Mouse (Mus musculus) MEL (cell line): ENCODE measurements at regions not wholly inside any gene's neighbourhood (a gene's known extent, or its start where the extent isn't known, plus 50 kb on each side); places are given as distances from the start of the nearest gene placed in this dataset.

Experiments
- DNase-seq: peaks from one replicate; pipeline ENCODE4 v3.0.0; 2011; ENCODE audit warnings: low read depth, low spot score
- H3K27ac ChIP-seq: 2 replicates; pipeline ENCODE4 v1.5.1; 2012; ENCODE audit warnings: low read depth, mild to moderate bottlenecking, control low read depth, low read length, moderate library complexity; ENCODE audit not compliant: control insufficient read depth
- H3K27me3 ChIP-seq, 2 experiments: fragments of 150-350 bp in 1 of 2; sonication (generic) in 1 of 2; 2 replicates each; pipeline ENCODE4 v1.6.1; 2012; ENCODE audit warnings: low read length in 2 of 2, mild to moderate bottlenecking in 2 of 2, improper control_type of control experiment in 1 of 2, moderate library complexity in 1 of 2; ENCODE audit not compliant: insufficient read depth in 2 of 2, control insufficient read depth in 1 of 2
- H3K36me3 ChIP-seq, 2 experiments: 2 replicates each; pipeline ENCODE4 v1.6.1; 2012 to 2014; ENCODE audit warnings: low read length in 2 of 2, improper control_type of control experiment in 1 of 2, inconsistent platforms in 1 of 2, mild to moderate bottlenecking in 1 of 2; ENCODE audit not compliant: insufficient read depth in 2 of 2, control insufficient read depth in 1 of 2
- H3K4me1 ChIP-seq, 2 experiments: fragments of 150-350 bp in 1 of 2; sonication (generic) in 1 of 2; 2 replicates each; pipeline ENCODE4 v1.6.1; 2012; ENCODE audit warnings: low read length in 2 of 2, improper control_type of control experiment in 1 of 2, mild to moderate bottlenecking in 1 of 2; ENCODE audit not compliant: insufficient read depth in 2 of 2, control insufficient read depth in 1 of 2
- H3K4me3 ChIP-seq, 2 experiments: fragments of 150-350 bp in 1 of 2; sonication (generic) in 1 of 2; 2 replicates each; pipeline ENCODE4 v1.5.1; 2012; ENCODE audit warnings: low read depth in 2 of 2, low read length in 2 of 2, mild to moderate bottlenecking in 2 of 2, moderate library complexity in 2 of 2, control low read depth in 1 of 2, improper control_type of control experiment in 1 of 2; ENCODE audit not compliant: control insufficient read depth in 1 of 2, insufficient read depth in 1 of 2
- H3K79me2 ChIP-seq: 2 replicates; pipeline ENCODE4 v1.6.1; 2012; ENCODE audit warnings: mild to moderate bottlenecking, low read length, moderate library complexity; ENCODE audit not compliant: control insufficient read depth, poor library complexity, insufficient read depth
- H3K9ac ChIP-seq: 2 replicates; pipeline ENCODE4 v1.6.1; 2012; ENCODE audit warnings: low read depth, mild to moderate bottlenecking, control low read depth, low read length, moderate library complexity; ENCODE audit not compliant: control insufficient read depth, poor library complexity, severe bottlenecking
- H3K9me3 ChIP-seq: fragments of 150-350 bp; sonication (generic); replicated peaks from 2 replicates; pipeline ENCODE4 v1.6.1; 2012; ENCODE audit warnings: mild to moderate bottlenecking, low read length, improper control_type of control experiment, moderate library complexity; ENCODE audit not compliant: insufficient read depth
- BHLHE40 ChIP-seq: IDR thresholded peaks from 2 replicates; pipeline ENCODE4 v1.6.1; 2012; ENCODE audit warnings: low read depth, mild to moderate bottlenecking, inconsistent platforms, low read length, improper control_type of control experiment, borderline replicate concordance
- CHD1 ChIP-seq: IDR thresholded peaks from 2 replicates; pipeline ENCODE4 v1.6.1; 2012; ENCODE audit warnings: low read depth, mild to moderate bottlenecking, inconsistent platforms, low read length, improper control_type of control experiment
- CTCF ChIP-seq, 3 experiments: IDR thresholded peaks in 2 of 3; conservative IDR thresholded peaks in 1 of 3; 2 replicates each; pipeline ENCODE4 v1.5.1; 2011 to 2012; ENCODE audit warnings: low read length in 3 of 3, low read depth in 2 of 3, mild to moderate bottlenecking in 2 of 3, improper control_type of control experiment in 1 of 3, inconsistent platforms in 1 of 3, mixed read lengths in 1 of 3, moderate library complexity in 1 of 3; ENCODE audit not compliant: control insufficient read depth in 1 of 3, insufficient read depth in 1 of 3, poor library complexity in 1 of 3, severe bottlenecking in 1 of 3
- ELF1 ChIP-seq: IDR thresholded peaks from 2 replicates; pipeline ENCODE4 v1.6.1; 2014; ENCODE audit warnings: low read depth, mild to moderate bottlenecking, inconsistent platforms, low read length, improper control_type of control experiment, moderate library complexity
- EP300 ChIP-seq, 2 experiments: IDR thresholded peaks; 2 replicates each; pipeline ENCODE4 v1.6.1; 2011; ENCODE audit warnings: improper control_type of control experiment in 2 of 2, low read length in 2 of 2, low read depth in 1 of 2, mild to moderate bottlenecking in 1 of 2
- ETS1 ChIP-seq: IDR thresholded peaks from 2 replicates; pipeline ENCODE4 v1.6.1; 2012; ENCODE audit warnings: low read depth, mild to moderate bottlenecking, inconsistent platforms, low read length, improper control_type of control experiment, moderate library complexity
- GABPA ChIP-seq: IDR thresholded peaks from 2 replicates; pipeline ENCODE4 v1.6.1; 2012; ENCODE audit warnings: low read depth, mild to moderate bottlenecking, inconsistent platforms, low read length, improper control_type of control experiment, moderate library complexity
- HCFC1 ChIP-seq: IDR thresholded peaks from 2 replicates; pipeline ENCODE4 v1.6.1; 2012; ENCODE audit warnings: low read depth, mild to moderate bottlenecking, inconsistent platforms, low read length, improper control_type of control experiment, moderate library complexity
- MAFK ChIP-seq: IDR thresholded peaks from 2 replicates; pipeline ENCODE4 v1.6.1; 2011; ENCODE audit warnings: low read depth, mild to moderate bottlenecking, low read length, improper control_type of control experiment, borderline replicate concordance
- MAZ ChIP-seq: IDR thresholded peaks from 2 replicates; pipeline ENCODE4 v1.6.1; 2012; ENCODE audit warnings: low read depth, mild to moderate bottlenecking, inconsistent platforms, low read length, improper control_type of control experiment
- MEF2A ChIP-seq: IDR thresholded peaks from 2 replicates; pipeline ENCODE4 v1.6.1; 2014; ENCODE audit warnings: low read depth, mild to moderate bottlenecking, inconsistent platforms, low read length, improper control_type of control experiment; ENCODE audit not compliant: poor library complexity, insufficient replicate concordance, severe bottlenecking; ENCODE audit errors: extremely low read depth
- MYB ChIP-seq: IDR thresholded peaks from 2 replicates; pipeline ENCODE4 v1.6.1; 2011; ENCODE audit warnings: mild to moderate bottlenecking, low read depth, low read length, improper control_type of control experiment
- POLR2A ChIP-seq, 2 experiments: IDR thresholded peaks; 2 replicates each; pipeline ENCODE4 v1.6.1; 2011 to 2012; ENCODE audit warnings: low read length in 2 of 2, mild to moderate bottlenecking in 2 of 2, control low read depth in 1 of 2, improper control_type of control experiment in 1 of 2, low read depth in 1 of 2, moderate library complexity in 1 of 2; ENCODE audit not compliant: control insufficient read depth in 1 of 2, insufficient read depth in 1 of 2, poor library complexity in 1 of 2
- POLR2AphosphoS5 ChIP-seq: IDR thresholded peaks from 2 replicates; pipeline ENCODE4 v1.6.1; 2012; ENCODE audit warnings: low read depth, borderline replicate concordance, mild to moderate bottlenecking, inconsistent platforms, low read length, moderate library complexity, mixed read lengths
- RAD21 ChIP-seq: IDR thresholded peaks from 2 replicates; pipeline ENCODE4 v1.6.1; 2011; ENCODE audit warnings: mild to moderate bottlenecking, low read depth, low read length, improper control_type of control experiment
- SIN3A ChIP-seq: IDR thresholded peaks from 2 replicates; pipeline ENCODE4 v1.6.1; 2012; ENCODE audit warnings: low read length, improper control_type of control experiment, inconsistent platforms
- SMC3 ChIP-seq: IDR thresholded peaks from 2 replicates; pipeline ENCODE4 v1.6.1; 2011; ENCODE audit warnings: low read depth, low read length, improper control_type of control experiment
- TAL1 ChIP-seq: IDR thresholded peaks from 2 replicates; pipeline ENCODE4 v1.6.1; 2012; ENCODE audit warnings: mild to moderate bottlenecking, inconsistent platforms, low read length, moderate library complexity, mixed read lengths
- TCF12 ChIP-seq: IDR thresholded peaks from 2 replicates; pipeline ENCODE4 v1.6.1; 2014; ENCODE audit warnings: low read depth, mild to moderate bottlenecking, inconsistent platforms, low read length, improper control_type of control experiment, moderate library complexity
- ZC3H11A ChIP-seq: IDR thresholded peaks from 2 replicates; pipeline ENCODE4 v1.6.1; 2012; ENCODE audit warnings: low read depth, mild to moderate bottlenecking, inconsistent platforms, low read length, improper control_type of control experiment
- ZKSCAN1 ChIP-seq: IDR thresholded peaks from 2 replicates; pipeline ENCODE4 v1.6.1; 2012; ENCODE audit warnings: low read depth, mild to moderate bottlenecking, inconsistent platforms, low read length, improper control_type of control experiment, moderate library complexity
- ZMIZ1 ChIP-seq: IDR thresholded peaks from 2 replicates; pipeline ENCODE4 v1.6.1; 2012; ENCODE audit warnings: low read depth, mild to moderate bottlenecking, inconsistent platforms, low read length, improper control_type of control experiment, moderate library complexity
- ZNF384 ChIP-seq: IDR thresholded peaks from 2 replicates; pipeline ENCODE4 v1.6.1; 2012; ENCODE audit warnings: low read depth, mild to moderate bottlenecking, inconsistent platforms, low read length, improper control_type of control experiment

GRCm38 (mm10) chr3:132022032-132022431, 63.1 kb upstream of the Dkk2 start:
- H3K9ac ChIP-seq, result no peak overlapping the region
- H3K79me2 ChIP-seq, result no peaks in the 10 kb centered on the region
- no peaks in the 10 kb centered on the region for H3K36me3 ChIP-seq
- H3K4me1 ChIP-seq, result no peaks in the 10 kb centered on the region
- no peak for DNase-seq
- no peak for TF ChIP-seq HCFC1
- TF ChIP-seq POLR2AphosphoS5, result no peak
- TF ChIP-seq TCF12, result no peak
- no peak for TF ChIP-seq TAL1
- TF ChIP-seq MYB, result no peak
- TF ChIP-seq CHD1, result no peak
- no peak for TF ChIP-seq EP300 (IDR thresholded peaks at IDR 0.05; ENCODE audit: low read depth in 1 of 2, low read length in 2 of 2)
- no peak for TF ChIP-seq POLR2A (IDR thresholded peaks at IDR 0.05; ENCODE audit: control insufficient read depth in 1 of 2, insufficient read depth in 1 of 2, low read depth in 1 of 2, low read length in 2 of 2, poor library complexity in 1 of 2)
- no peak for TF ChIP-seq SMC3
- TF ChIP-seq SIN3A, result no peak
- H3K27me3 ChIP-seq, result no peaks in the 10 kb centered on the region
- no peak overlapping the region for H3K4me3 ChIP-seq
- no peaks in the 10 kb centered on the region for H3K9me3 ChIP-seq
- no peak overlapping the region for H3K27ac ChIP-seq

GRCm38 (mm10) chr3:132023342-132023741, 61.8 kb upstream of the Dkk2 start:
- no peak for DNase-seq
- Histone ChIP-seq H3K9ac (no peak overlapping the region), H3K27ac (no peak overlapping the region), H3K4me3 (no peak overlapping the region), H3K36me3 (no peaks in the 10 kb centered on the region), H3K79me2 (no peaks in the 10 kb centered on the region), H3K27me3 (no peaks in the 10 kb centered on the region), H3K4me1 (no peaks in the 10 kb centered on the region), H3K9me3 (no peaks in the 10 kb centered on the region)
- TF ChIP-seq MAFK (no peak), GABPA (no peak), ELF1 (no peak), SIN3A (no peak), EP300 (IDR thresholded peaks at IDR 0.05; ENCODE audit: low read depth in 1 of 2, low read length in 2 of 2) (no peak), RAD21 (no peak), MEF2A (no peak), CHD1 (no peak), TAL1 (no peak)
- TF ChIP-seq, all 39 proteins: peak for 0

- H3K36me3 ChIP-seq, result no peaks in the 10 kb centered on the region
- H3K4me1 ChIP-seq, result no peaks in the 10 kb centered on the region
- TF ChIP-seq ZNF384 (no peak), CTCF (IDR thresholded peaks at IDR 0.05 in 2 of 3, conservative IDR thresholded peaks at IDR 0.05 in 1 of 3; ENCODE audit: control insufficient read depth in 1 of 3, insufficient read depth in 1 of 3, low read depth in 2 of 3, low read length in 3 of 3, poor library complexity in 1 of 3, severe bottlenecking in 1 of 3) (no peak), ZC3H11A (no peak), GABPA (no peak), CHD1 (no peak), MYB (no peak), ETS1 (no peak), EP300 (IDR thresholded peaks at IDR 0.05; ENCODE audit: low read depth in 1 of 2, low read length in 2 of 2) (no peak), ZKSCAN1 (no peak), MAZ (no peak), RAD21 (no peak), ZMIZ1 (no peak), SMC3 (no peak), BHLHE40 (no peak), HCFC1 (no peak)
- no peaks in the 10 kb centered on the region for H3K9me3 ChIP-seq
- no peak for DNase-seq
- no peak overlapping the region for H3K27ac ChIP-seq
- H3K9ac ChIP-seq, result no peak overlapping the region
- no peak overlapping the region for H3K4me3 ChIP-seq
- no peaks in the 10 kb centered on the region for H3K79me2 ChIP-seq
- no peaks in the 10 kb centered on the region for H3K27me3 ChIP-seq
Measured at GRCm38 (mm10) chr3:132029112-132029511, 56.0 kb upstream of the Dkk2 start.
